Mouse (Mus musculus): ENCODE results near the gene Rasgrp1. TPM values are rescaled to one million over a fixed set of nuclear protein-coding genes. Genes with fewer than 3 reads are reported as not detected.

The Rasgrp1 gene
- total and polyA plus RNA-seq, 3 experiments: 0.38 to 0.83 (median 0.42) TPM

DNA sequence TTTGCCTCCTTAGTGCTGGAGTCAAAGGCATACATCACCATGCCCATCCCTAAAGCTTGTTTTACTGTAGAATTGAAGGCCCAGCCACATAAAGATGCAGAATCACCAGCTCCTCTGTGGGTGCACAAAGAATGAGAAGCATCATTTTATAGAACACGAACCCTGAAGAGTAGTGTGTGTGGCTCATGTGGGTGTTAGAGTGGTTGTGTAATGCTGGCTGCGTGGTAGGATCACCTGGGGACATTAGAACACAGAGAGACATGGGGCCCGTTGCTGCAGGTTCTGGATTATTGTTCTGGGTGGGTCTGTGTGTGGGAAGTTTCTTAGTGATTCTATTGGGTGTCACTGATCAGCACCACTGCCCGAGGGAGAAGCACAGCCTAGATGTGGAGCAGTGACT is 45.3 kb upstream of the Rasgrp1 start:
- Histone ChIP-seq H3K9me3 (replicated peaks; ENCODE audit: low read length) (no peaks in the 10 kb centered on the region), H3K4me2 (ENCODE audit: insufficient read depth, low read depth, poor library complexity, severe bottlenecking) (no peak overlapping the region), H3K9ac (ENCODE audit: insufficient read depth, low read depth) (no peak overlapping the region), H3K79me2 (replicated peaks; ENCODE audit: control insufficient read depth, extremely low read depth, insufficient read depth, poor library complexity, severe bottlenecking) (no peaks in the 10 kb centered on the region), H3K27me3 (replicated peaks) (no peaks in the 10 kb centered on the region), H3K36me3 (replicated peaks in 1 of 2; ENCODE audit: control insufficient read depth in 1 of 2, insufficient read depth in 1 of 2, low read length in 1 of 2) (no peaks in the 10 kb centered on the region), H3K4me3 (replicated peaks in 1 of 3; ENCODE audit: low read depth in 2 of 3, low read length in 2 of 3, poor library complexity in 1 of 3) (no peak overlapping the region), H3K27ac (ENCODE audit: insufficient read depth, low read depth) (no peak overlapping the region), H3K4me1 (ENCODE audit: control insufficient read depth in 1 of 2, insufficient read depth in 2 of 2) (peaks cover 14 to 65% of the 10 kb centered on the region in 2 experiments; a peak in 3 of 4 replicates)
- dilution Hi-C loops (cut with MboI; ENCODE audit: extremely low pct_ligation_motif_present, extremely low pct_unique_long_range_greater_than_20kb, low sequenced_read_pairs): no loop called here
- TF ChIP-seq ZKSCAN1 (IDR thresholded peaks at IDR 0.05; ENCODE audit: borderline replicate concordance, low read depth, low read length) (no peak), IRF4 (IDR thresholded peaks at IDR 0.05; ENCODE audit: low read depth, low read length) (no peak), MYC (IDR thresholded peaks at IDR 0.05; ENCODE audit: low read depth, low read length) (no peak), POLR2AphosphoS2 (IDR thresholded peaks at IDR 0.05; ENCODE audit: low read depth, low read length) (no peak), USF1 (IDR thresholded peaks at IDR 0.05; ENCODE audit: low read depth, low read length) (no peak), EP300 (IDR thresholded peaks at IDR 0.05; ENCODE audit: low read length) (no peak), CHD2 (IDR thresholded peaks at IDR 0.05; ENCODE audit: low read length) (no peak), KAT2A (IDR thresholded peaks at IDR 0.05; ENCODE audit: insufficient replicate concordance, low read length) (no peak), RCOR1 (conservative IDR thresholded peaks at IDR 0.05; ENCODE audit: low read depth, low read length) (no peak), UBTF (IDR thresholded peaks at IDR 0.05; ENCODE audit: low read depth, low read length) (no peak), CHD1 (IDR thresholded peaks at IDR 0.05; ENCODE audit: low read depth, low read length) (no peak), ETS1 (conservative IDR thresholded peaks at IDR 0.05; ENCODE audit: low read depth, low read length) (no peak), SIN3A (IDR thresholded peaks at IDR 0.05; ENCODE audit: low read length) (no peak), BHLHE40 (IDR thresholded peaks at IDR 0.05; ENCODE audit: low read depth, low read length) (no peak), POLR2A (IDR thresholded peaks at IDR 0.05; ENCODE audit: low read depth, low read length) (no peak)
- DNase-seq (ENCODE audit: extremely low read depth): no peak
- in situ Hi-C loops (cut with MboI; ENCODE audit: low pct_ligation_motif_present, low pct_unique_long_range_greater_than_20kb, low sequenced_read_pairs): no loop called here

DNA sequence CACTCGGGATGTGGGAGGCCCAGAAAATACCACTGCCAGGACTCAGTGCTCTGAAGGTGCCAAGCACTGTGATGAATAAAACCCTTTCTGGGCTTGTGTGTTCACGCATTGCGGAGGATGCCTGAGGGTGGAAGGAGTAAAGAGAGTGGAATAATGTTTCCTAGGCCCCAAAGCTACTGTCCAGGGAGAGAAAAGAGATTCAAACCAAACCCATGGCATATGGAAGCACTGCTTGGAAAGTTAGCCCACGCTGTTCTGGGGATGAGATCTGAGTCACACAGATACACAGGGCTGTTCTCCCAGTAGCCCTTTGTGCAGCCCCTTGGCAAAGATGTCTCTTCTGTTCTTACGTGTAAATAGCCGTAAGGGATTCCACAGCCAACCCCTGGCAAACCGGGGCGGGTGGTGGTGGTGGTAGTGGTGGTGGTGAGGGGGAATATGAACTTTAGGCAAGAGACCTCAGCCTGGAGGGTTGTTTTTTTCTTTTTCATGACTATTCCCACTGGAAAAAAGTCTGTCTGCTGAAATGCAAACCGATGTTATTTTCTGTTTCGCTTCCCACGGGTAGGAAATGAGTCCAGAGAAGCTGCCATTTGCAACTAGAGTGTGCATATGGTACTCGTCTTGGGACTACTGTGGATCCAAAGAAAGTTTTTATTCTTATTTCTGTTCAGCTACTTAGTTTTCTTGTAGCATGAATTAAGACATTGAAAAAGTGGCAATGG is 44.3 kb upstream of the Rasgrp1 start:
- dilution Hi-C loops (cut with MboI; ENCODE audit: extremely low pct_ligation_motif_present, extremely low pct_unique_long_range_greater_than_20kb, low sequenced_read_pairs) (no loop called here), in situ Hi-C loops (cut with MboI; ENCODE audit: low pct_ligation_motif_present, low pct_unique_long_range_greater_than_20kb, low sequenced_read_pairs) (no loop called here)
- TF ChIP-seq MYC (IDR thresholded peaks at IDR 0.05; ENCODE audit: low read depth, low read length): no peak
- H3K36me3 ChIP-seq (replicated peaks in 1 of 2; ENCODE audit: control insufficient read depth in 1 of 2, insufficient read depth in 1 of 2, low read length in 1 of 2): no peaks in the 10 kb centered on the region
- H3K79me2 ChIP-seq (replicated peaks; ENCODE audit: control insufficient read depth, extremely low read depth, insufficient read depth, poor library complexity, severe bottlenecking): no peaks in the 10 kb centered on the region
- H3K9me3 ChIP-seq (replicated peaks; ENCODE audit: low read length): no peaks in the 10 kb centered on the region
- H3K27me3 ChIP-seq (replicated peaks): no peaks in the 10 kb centered on the region
- no peak overlapping the region for H3K9ac ChIP-seq (ENCODE audit: insufficient read depth, low read depth)
- H3K4me3 ChIP-seq (replicated peaks in 1 of 3; ENCODE audit: low read depth in 2 of 3, low read length in 2 of 3, poor library complexity in 1 of 3): no peak overlapping the region
- H3K4me1 ChIP-seq (ENCODE audit: control insufficient read depth in 1 of 2, insufficient read depth in 2 of 2): peaks cover 14 to 65% of the 10 kb centered on the region in 2 experiments; a peak in 3 of 4 replicates
- no peak for DNase-seq (ENCODE audit: extremely low read depth)
- H3K27ac ChIP-seq (ENCODE audit: insufficient read depth, low read depth): no peak overlapping the region
- no peak overlapping the region for H3K4me2 ChIP-seq (ENCODE audit: insufficient read depth, low read depth, poor library complexity, severe bottlenecking)
